Mouse (Mus musculus) limb, embryonic 14.5 days (tissue): ENCODE measurements around the gene Inpp5a. TPM values are rescaled to one million over a fixed set of nuclear protein-coding genes. Genes with fewer than 3 reads are reported as not detected.

Source experiments
- ATAC-seq: fragments of 200-750 bp; cut with Nextera tagmentation; 2 replicates; pipeline ENCODE4 v1.8.0; 2017; ENCODE audit warnings: low read depth, moderate number of reproducible peaks, moderate TSS enrichment; ENCODE audit not compliant: low FRiP score
- DNase-seq: peaks from one replicate; pipeline ENCODE4 v3.0.0-alpha.2; 2015; ENCODE audit warnings: low spot score
- H3K27ac ChIP-seq: fragments of 300-500 bp; sonication (generic); replicated peaks from 2 replicates; pipeline ENCODE4 v1.5.1; 2014; ENCODE audit warnings: low read depth, mild to moderate bottlenecking, low read length, moderate library complexity, mixed read lengths
- H3K27me3 ChIP-seq: fragments of 300-500 bp; sonication (generic); 2 replicates; pipeline ENCODE4 v1.6.1; 2014; ENCODE audit warnings: low read length, mixed read lengths; ENCODE audit not compliant: control insufficient read depth, insufficient read depth
- H3K36me3 ChIP-seq: fragments of 300-500 bp; sonication (generic); 2 replicates; pipeline ENCODE4 v1.6.1; 2014; ENCODE audit warnings: mild to moderate bottlenecking, low read length, moderate library complexity, mixed read lengths; ENCODE audit not compliant: control insufficient read depth, insufficient read depth
- H3K4me1 ChIP-seq: fragments of 300-500 bp; sonication (generic); 2 replicates; pipeline ENCODE4 v1.6.1; 2014; ENCODE audit warnings: antibody characterized with exemption, low read length, mixed read lengths; ENCODE audit not compliant: control insufficient read depth, insufficient read depth
- H3K4me2 ChIP-seq: fragments of 300-500 bp; sonication (generic); replicated peaks from 2 replicates; pipeline ENCODE4 v1.6.1; 2014; ENCODE audit warnings: low read depth, mild to moderate bottlenecking, low read length, moderate library complexity; ENCODE audit not compliant: severe bottlenecking
- H3K4me3 ChIP-seq: fragments of 300-500 bp; sonication (generic); replicated peaks from 2 replicates; pipeline ENCODE4 v1.5.1; 2014; ENCODE audit warnings: low read length
- H3K9ac ChIP-seq: fragments of 300-500 bp; sonication (generic); 2 replicates; pipeline ENCODE4 v1.6.1; 2014; ENCODE audit warnings: mild to moderate bottlenecking, low read depth, low read length, moderate library complexity; ENCODE audit not compliant: severe bottlenecking
- H3K9me3 ChIP-seq: fragments of 300-500 bp; sonication (generic); 2 replicates; pipeline ENCODE4 v1.6.1; 2016; ENCODE audit warnings: low read length; ENCODE audit not compliant: control insufficient read depth
- POLR2A ChIP-seq: fragments of 200-500 bp; IDR thresholded peaks from 2 replicates; pipeline ENCODE4 v1.8.0; 2012; ENCODE audit warnings: inconsistent platforms, mild to moderate bottlenecking, moderate library complexity, borderline replicate concordance; ENCODE audit not compliant: insufficient read depth, insufficient read length; ENCODE audit errors: extremely low read depth
- WGBS: fragments of 180-500 bp; shearing (Covaris S2); extraction: QIAGEN DNeasy Blood & Tissue Kit; methylation state at CpG from one replicate; pipeline ENCODE4 v1.1.7; 2014; 5-methylcytosine and 5-hydroxymethylcytosine counted together
- polyA plus RNA-seq, 2 experiments: library from polyadenylated mRNA; depleted of rRNA in 1 of 2; stranded (reverse) in 1 of 2; unstranded in 1 of 2; fragments of >200 nt; fragmentation: Nextera tagmentation in 1 of 2; extraction: Ambion mirVana in 1 of 2; gene quantifications; 2 replicates each; pipeline versions ENCODE4 v1.2.1 to v1.2.3; 2012 to 2014

Gene Inpp5a
- polyA plus RNA-seq, 2 experiments = 29.0 to 39.7 TPM

DNA sequence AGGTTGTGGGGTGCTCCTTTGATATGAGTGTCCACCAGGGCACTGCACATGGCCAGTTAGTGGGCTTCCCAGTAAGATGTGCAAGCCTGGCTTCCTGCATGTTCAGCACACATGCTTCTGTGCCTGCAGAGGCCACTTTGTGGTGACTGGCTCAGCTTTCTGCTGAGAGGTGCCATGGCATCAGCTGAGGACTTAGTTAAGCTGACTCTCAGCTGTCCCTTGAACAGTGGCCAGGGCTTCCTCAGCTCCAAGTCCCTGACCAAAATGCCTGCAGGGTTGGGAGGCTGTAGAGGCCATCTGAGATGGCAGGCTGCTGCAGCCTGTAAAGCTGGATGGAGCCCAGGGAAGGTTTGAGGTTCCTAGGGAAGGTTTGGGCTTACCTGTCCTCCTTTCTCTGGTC lies 19.1 kb downstream of the Inpp5a start:
- H3K4me1 ChIP-seq = no peaks in the 10 kb centered on the region; the same call in 1 of the 2 replicates
- DNase-seq = no peak

DNA sequence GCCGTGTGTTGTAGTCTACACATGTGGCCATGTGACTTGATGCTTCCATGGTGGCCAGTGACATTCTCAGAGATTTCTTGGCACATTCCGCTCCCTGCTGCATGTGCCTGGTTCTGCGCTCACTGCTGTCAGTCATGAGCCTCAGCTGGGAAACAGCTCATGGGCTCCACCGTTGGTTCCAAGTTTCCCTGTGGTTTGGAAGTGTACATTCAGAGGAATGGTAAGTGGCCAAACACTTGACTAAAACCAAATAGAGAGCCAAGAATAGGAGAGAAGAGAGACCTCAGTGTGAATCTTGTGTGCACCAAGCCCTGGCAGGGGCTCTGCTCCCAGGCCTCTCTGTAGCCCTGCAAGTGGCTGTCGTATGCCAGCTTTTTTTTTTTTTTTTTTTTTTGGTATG lies 21.0 kb downstream of the Inpp5a start:
- WGBS = 78% methylated on average over 5 of the region's 5 CpGs
- no peak overlapping the region for H3K27ac ChIP-seq
- no peak overlapping the region for H3K4me2 ChIP-seq
- no peaks in the 10 kb centered on the region for H3K27me3 ChIP-seq
- no peak for TF ChIP-seq POLR2A
- no peak overlapping the region for H3K9ac ChIP-seq
- H3K4me3 ChIP-seq = no peak overlapping the region
- H3K4me1 ChIP-seq = peaks cover 3% of the 10 kb centered on the region; the same call in 1 of the 2 replicates
- no peaks in the 10 kb centered on the region; the same call in 1 of the 2 replicates for H3K36me3 ChIP-seq
- DNase-seq (no peak), ATAC-seq (no peak)
- H3K9me3 ChIP-seq = no peaks in the 10 kb centered on the region

More for the DNA sequence above, 19.1 kb downstream of the Inpp5a start:
- H3K27me3 ChIP-seq = no peaks in the 10 kb centered on the region
- no peak overlapping the region for H3K27ac ChIP-seq
- TF ChIP-seq POLR2A = no peak
- H3K9ac ChIP-seq = no peak overlapping the region
- ATAC-seq = no peak
- no peak overlapping the region for H3K4me3 ChIP-seq
- no peak overlapping the region for H3K4me2 ChIP-seq
- H3K36me3 ChIP-seq = no peaks in the 10 kb centered on the region; the same call in 1 of the 2 replicates
- no peaks in the 10 kb centered on the region for H3K9me3 ChIP-seq

DNA sequence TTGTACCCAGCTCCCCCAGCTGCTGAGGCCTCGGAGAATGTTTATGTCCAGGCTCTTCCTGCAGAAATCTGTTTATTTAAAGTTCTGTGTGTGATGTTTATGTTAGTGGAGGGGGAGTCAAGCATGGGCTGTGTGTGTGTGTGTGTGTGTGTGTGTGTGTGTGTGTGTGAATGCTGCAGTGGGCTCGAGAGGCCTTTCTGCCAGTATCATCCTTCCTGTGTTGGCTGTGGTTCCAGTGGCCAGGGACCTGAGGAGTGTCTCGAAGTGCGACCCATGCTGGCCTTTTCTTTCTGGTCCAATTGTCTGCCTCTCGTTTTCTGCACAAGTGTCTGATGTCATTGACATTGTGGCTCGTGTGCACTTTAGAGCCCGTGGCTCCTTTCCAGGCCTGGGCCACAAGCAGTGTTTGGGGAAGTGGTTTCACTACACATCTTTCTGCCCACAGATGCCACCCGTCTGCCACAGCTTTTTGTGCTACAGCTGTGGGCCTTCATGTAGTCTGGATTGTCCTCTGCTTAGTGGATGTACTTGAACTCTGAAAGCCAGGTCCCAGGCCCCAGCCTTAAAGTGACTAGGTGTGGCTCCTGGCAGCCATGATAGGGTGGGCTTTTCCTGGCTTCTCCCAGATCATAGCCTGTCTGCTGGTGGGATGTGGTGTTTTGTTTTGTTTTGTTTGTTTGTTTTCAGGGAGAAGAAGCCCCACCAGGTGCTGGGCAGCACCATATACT lies 23.5 kb downstream of the Inpp5a start:
- DNase-seq (no peak), ATAC-seq (no peak)
- H3K4me1 ChIP-seq = peaks cover 10% of the 10 kb centered on the region
- no peak overlapping the region for H3K9ac ChIP-seq
- H3K9me3 ChIP-seq = no peaks in the 10 kb centered on the region
- no peak overlapping the region for H3K4me2 ChIP-seq
- no peak for TF ChIP-seq POLR2A
- H3K27me3 ChIP-seq = no peaks in the 10 kb centered on the region
- no peaks in the 10 kb centered on the region for H3K36me3 ChIP-seq
- WGBS = 65% methylated on average over 8 of the region's 8 CpGs
- H3K27ac ChIP-seq = no peak overlapping the region
- no peak overlapping the region for H3K4me3 ChIP-seq

DNA sequence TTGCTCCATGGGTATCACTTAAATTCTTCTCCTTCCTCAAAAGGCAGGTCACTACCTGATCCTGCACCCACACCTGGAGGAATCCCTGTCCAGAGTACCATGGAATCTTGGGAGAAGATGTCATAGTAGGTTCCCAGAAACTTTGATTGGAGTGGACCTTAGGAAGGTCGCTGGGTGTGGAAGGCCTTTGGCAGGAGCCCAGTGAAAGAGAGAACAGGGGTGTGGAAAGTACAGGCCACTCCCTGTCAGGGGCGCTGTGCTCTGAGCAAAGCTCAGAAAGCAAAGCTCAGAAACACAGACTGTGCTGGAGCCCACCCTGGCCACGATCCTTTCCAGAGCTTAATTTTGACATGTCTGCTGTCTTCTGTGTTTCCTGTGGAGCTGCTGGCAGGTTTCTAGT lies 24.5 kb downstream of the Inpp5a start:
- no peak overlapping the region for H3K4me2 ChIP-seq
- 74% methylated on average over 3 of the region's 3 CpGs for WGBS
- H3K27me3 ChIP-seq = no peaks in the 10 kb centered on the region
- no peak overlapping the region for H3K9ac ChIP-seq
- no peak overlapping the region for H3K4me3 ChIP-seq
- ATAC-seq (no peak), DNase-seq (no peak)
- no peaks in the 10 kb centered on the region for H3K9me3 ChIP-seq
- peaks cover 10% of the 10 kb centered on the region for H3K4me1 ChIP-seq
- TF ChIP-seq POLR2A = no peak
- H3K27ac ChIP-seq = no peak overlapping the region
- no peaks in the 10 kb centered on the region for H3K36me3 ChIP-seq

DNA sequence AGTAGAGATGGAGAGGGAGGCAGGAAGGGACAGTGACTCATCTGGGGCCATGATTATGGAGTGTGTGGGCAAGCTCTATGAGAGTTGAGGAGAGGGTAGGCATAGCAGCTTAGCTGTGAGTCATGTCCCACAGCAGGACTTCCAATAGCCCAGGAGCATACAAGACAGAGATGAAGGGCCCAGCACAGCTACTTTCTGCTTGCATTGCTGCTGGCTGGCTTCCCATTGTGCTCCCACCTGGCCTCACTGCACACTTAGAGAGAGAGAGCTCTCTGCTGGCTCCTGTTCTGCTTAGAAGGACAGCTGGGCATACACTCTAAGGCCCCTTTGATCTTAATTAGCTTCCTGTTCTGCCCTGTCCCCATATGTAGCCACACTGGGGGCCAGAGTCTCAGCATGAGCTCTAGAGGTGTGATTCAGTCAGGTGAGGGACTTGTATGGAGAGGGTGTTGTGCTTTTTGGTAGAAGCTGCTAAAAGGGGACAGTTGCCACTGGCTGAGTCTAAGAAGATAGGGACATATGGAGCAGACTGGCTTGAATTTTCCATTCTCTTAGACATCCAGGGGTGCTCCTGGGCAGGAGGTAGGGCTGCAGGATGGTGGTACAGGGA lies 26.8 kb downstream of the Inpp5a start:
- H3K9me3 ChIP-seq = no peaks in the 10 kb centered on the region
- no peaks in the 10 kb centered on the region for H3K27me3 ChIP-seq
- DNase-seq = no peak

More for the DNA sequence above, 26.8 kb downstream of the Inpp5a start:
- no peak overlapping the region for H3K4me2 ChIP-seq
- no peak overlapping the region for H3K27ac ChIP-seq
- no peak overlapping the region for H3K4me3 ChIP-seq
- H3K36me3 ChIP-seq = no peaks in the 10 kb centered on the region
- H3K4me1 ChIP-seq = peaks cover 10% of the 10 kb centered on the region
- no peak for TF ChIP-seq POLR2A
- no peak for ATAC-seq
- no peak overlapping the region for H3K9ac ChIP-seq
